Mouse (Mus musculus) forebrain, embryonic 12.5 days (tissue): ENCODE results near the gene Myl12a. TPM values are rescaled to one million over a fixed set of nuclear protein-coding genes. Genes with fewer than 3 reads are reported as not detected.
A peak's percentile ranks its signal among the peaks of the same experiment; 100 is the strongest.

Source experiments
- ATAC-seq: fragments of 200-750 bp; cut with Nextera tagmentation; 2 replicates; pipeline ENCODE4 v1.8.0; 2017; ENCODE audit warnings: moderate TSS enrichment; ENCODE audit not compliant: low FRiP score
- H3K27ac ChIP-seq: fragments of 300-500 bp; sonication (generic); 2 replicates; pipeline ENCODE4 v1.5.1; 2016; ENCODE audit warnings: mild to moderate bottlenecking
- H3K27me3 ChIP-seq: fragments of 300-500 bp; sonication (generic); 2 replicates; pipeline ENCODE4 v1.6.1; 2016; ENCODE audit warnings: mild to moderate bottlenecking
- H3K36me3 ChIP-seq: fragments of 300-500 bp; sonication (generic); replicated peaks from 2 replicates; pipeline ENCODE4 v1.6.1; 2016; ENCODE audit warnings: mild to moderate bottlenecking
- H3K4me1 ChIP-seq: fragments of 300-500 bp; sonication (generic); 2 replicates; pipeline ENCODE4 v1.6.1; 2016
- H3K4me2 ChIP-seq: fragments of 300-500 bp; sonication (generic); 2 replicates; pipeline ENCODE4 v1.6.1; 2016; ENCODE audit warnings: mild to moderate bottlenecking, moderate library complexity
- H3K4me3 ChIP-seq: fragments of 300-500 bp; sonication (generic); replicated peaks from 2 replicates; pipeline ENCODE4 v1.5.1; 2016; ENCODE audit warnings: mild to moderate bottlenecking
- H3K9ac ChIP-seq: fragments of 300-500 bp; sonication (generic); 2 replicates; pipeline ENCODE4 v1.6.1; 2016; ENCODE audit warnings: mild to moderate bottlenecking
- H3K9me3 ChIP-seq: fragments of 300-500 bp; sonication (generic); 2 replicates; pipeline ENCODE4 v1.6.1; 2016
- WGBS: fragments of 180-500 bp; shearing (Covaris S2); methylation state at CpG from one replicate; pipeline ENCODE4 v1.1.7; 2016; 5-methylcytosine and 5-hydroxymethylcytosine counted together
- polyA plus RNA-seq: library from polyadenylated mRNA; unstranded; fragments of >200 nt; fragmentation: Nextera tagmentation; extraction: Ambion mirVana; gene quantifications from 2 replicates; pipeline ENCODE4 v1.2.1, GENCODE M21; 2016

Myl12a gene
- polyA plus RNA-seq, 1 experiment from 2014 or later = 294 TPM

GRCm38 (mm10) chr17:70995551-70995950 lies 7.1 kb downstream of the Myl12a start:
- peaks cover 33% of the 10 kb centered on the region for H3K36me3 ChIP-seq
- H3K4me1 ChIP-seq = peaks cover 20% of the 10 kb centered on the region
- ATAC-seq = no peak
- no peak overlapping the region for H3K27ac ChIP-seq
- H3K4me2 ChIP-seq = no peak overlapping the region
- no peak overlapping the region for H3K9ac ChIP-seq
- 93% methylated on average over 6 of the region's 6 CpGs for WGBS
- no peak overlapping the region for H3K4me3 ChIP-seq
- H3K27me3 ChIP-seq = no peaks in the 10 kb centered on the region
- no peaks in the 10 kb centered on the region for H3K9me3 ChIP-seq

GRCm38 (mm10) chr17:70994671-70995070 lies 8.0 kb downstream of the Myl12a start:
- Histone ChIP-seq H3K27ac (no peak overlapping the region), H3K9ac (no peak overlapping the region), H3K27me3 (no peaks in the 10 kb centered on the region), H3K4me1 (peaks cover 15% of the 10 kb centered on the region), H3K4me3 (no peak overlapping the region), H3K36me3 (peaks cover 33% of the 10 kb centered on the region), H3K4me2 (no peak overlapping the region), H3K9me3 (no peaks in the 10 kb centered on the region)
- no peak for ATAC-seq
- 82% methylated on average over 6 of the region's 6 CpGs for WGBS

GRCm38 (mm10) chr17:70993385-70993807 lies 9.3 kb downstream of the Myl12a start:
- Histone ChIP-seq H3K36me3 (peaks cover 33% of the 10 kb centered on the region), H3K4me3 (no peak overlapping the region), H3K27ac (no peak overlapping the region; the same call in 1 of the 2 replicates), H3K4me2 (no peak overlapping the region), H3K4me1 (peaks cover 27% of the 10 kb centered on the region), H3K9ac (no peak overlapping the region), H3K9me3 (no peaks in the 10 kb centered on the region), H3K27me3 (no peaks in the 10 kb centered on the region)
- no peak for ATAC-seq
- 29% methylated on average over 3 of the region's 3 CpGs for WGBS

GRCm38 (mm10) chr17:70992662-70993061 lies 10.0 kb downstream of the Myl12a start:
- WGBS = 76% methylated on average over 9 of the region's 9 CpGs
- H3K4me3 ChIP-seq = no peak overlapping the region
- ATAC-seq = no peak
- no peaks in the 10 kb centered on the region for H3K9me3 ChIP-seq
- no peak overlapping the region for H3K4me2 ChIP-seq
- no peak overlapping the region for H3K27ac ChIP-seq
- H3K27me3 ChIP-seq = no peaks in the 10 kb centered on the region
- H3K9ac ChIP-seq = no peak overlapping the region
- H3K4me1 ChIP-seq = peaks cover 33% of the 10 kb centered on the region
- peaks cover 33% of the 10 kb centered on the region for H3K36me3 ChIP-seq

- H3K9ac ChIP-seq = no peak overlapping the region
- H3K27me3 ChIP-seq = no peaks in the 10 kb centered on the region
- no peak overlapping the region for H3K4me2 ChIP-seq
- no peaks in the 10 kb centered on the region for H3K9me3 ChIP-seq
- no peak for ATAC-seq
- peaks cover 33% of the 10 kb centered on the region for H3K36me3 ChIP-seq
- peaks cover 33% of the 10 kb centered on the region for H3K4me1 ChIP-seq
- 0 out of 2 replicates have a peak overlapping the region, but pooled peaks have one; percentile 13 for H3K27ac ChIP-seq
- H3K4me3 ChIP-seq = no peak overlapping the region
- 85% methylated on average over 16 of the region's 16 CpGs for WGBS
These were observed 10.7 kb downstream of the Myl12a start for GRCm38 (mm10) chr17:70991706-70992625.

GRCm38 (mm10) chr17:70990403-70991303 lies 12.0 kb downstream of the Myl12a start:
- H3K27ac ChIP-seq = peak overlapping the region; percentile 95
- no peaks in the 10 kb centered on the region for H3K9me3 ChIP-seq
- H3K36me3 ChIP-seq = peaks cover 27% of the 10 kb centered on the region
- H3K4me2 ChIP-seq = peak overlapping the region; percentile 73
- peaks cover 33% of the 10 kb centered on the region for H3K4me1 ChIP-seq
- peak overlapping the region; percentile 74 for H3K4me3 ChIP-seq
- no peaks in the 10 kb centered on the region for H3K27me3 ChIP-seq
- WGBS = under 1% methylated on average over 68 of the region's 70 CpGs
- H3K9ac ChIP-seq = peak overlapping the region; percentile 82
- peak; percentile 92 for ATAC-seq

- peaks cover 26% of the 10 kb centered on the region for H3K36me3 ChIP-seq
- H3K4me1 ChIP-seq = peaks cover 33% of the 10 kb centered on the region
- peak overlapping the region; percentile 74 for H3K4me3 ChIP-seq
- H3K27ac ChIP-seq = peak overlapping the region; percentile 95
- H3K9ac ChIP-seq = peak overlapping the region; percentile 82
- ATAC-seq = peak; percentile 66
- H3K9me3 ChIP-seq = no peaks in the 10 kb centered on the region
- H3K4me2 ChIP-seq = peak overlapping the region; percentile 73
- H3K27me3 ChIP-seq = no peaks in the 10 kb centered on the region
- under 1% methylated on average over 24 of the region's 24 CpGs for WGBS
These were observed 12.7 kb downstream of the Myl12a start for GRCm38 (mm10) chr17:70989991-70990390.

GRCm38 (mm10) chr17:70989430-70989829 lies 13.2 kb downstream of the Myl12a start:
- Histone ChIP-seq H3K4me3 (peak overlapping the region; percentile 74), H3K9me3 (no peaks in the 10 kb centered on the region), H3K4me2 (peak overlapping the region; percentile 73), H3K36me3 (peaks cover 21% of the 10 kb centered on the region), H3K9ac (peak overlapping the region; percentile 82), H3K27me3 (no peaks in the 10 kb centered on the region), H3K27ac (peak overlapping the region; percentile 95; the same call in 1 of the 2 replicates), H3K4me1 (peaks cover 33% of the 10 kb centered on the region)
- 50% methylated on average over 8 of the region's 8 CpGs for WGBS
- ATAC-seq = no peak

- Histone ChIP-seq H3K4me1 (peaks cover 27% of the 10 kb centered on the region), H3K9ac (no peak overlapping the region), H3K27ac (no peak overlapping the region), H3K4me3 (no peak overlapping the region), H3K9me3 (no peaks in the 10 kb centered on the region), H3K4me2 (no peak overlapping the region), H3K36me3 (peaks cover 14% of the 10 kb centered on the region), H3K27me3 (no peaks in the 10 kb centered on the region)
- 92% methylated on average over 12 of the region's 12 CpGs for WGBS
- no peak for ATAC-seq
These were observed 14.3 kb downstream of the Myl12a start for GRCm38 (mm10) chr17:70988337-70988767.

DNA sequence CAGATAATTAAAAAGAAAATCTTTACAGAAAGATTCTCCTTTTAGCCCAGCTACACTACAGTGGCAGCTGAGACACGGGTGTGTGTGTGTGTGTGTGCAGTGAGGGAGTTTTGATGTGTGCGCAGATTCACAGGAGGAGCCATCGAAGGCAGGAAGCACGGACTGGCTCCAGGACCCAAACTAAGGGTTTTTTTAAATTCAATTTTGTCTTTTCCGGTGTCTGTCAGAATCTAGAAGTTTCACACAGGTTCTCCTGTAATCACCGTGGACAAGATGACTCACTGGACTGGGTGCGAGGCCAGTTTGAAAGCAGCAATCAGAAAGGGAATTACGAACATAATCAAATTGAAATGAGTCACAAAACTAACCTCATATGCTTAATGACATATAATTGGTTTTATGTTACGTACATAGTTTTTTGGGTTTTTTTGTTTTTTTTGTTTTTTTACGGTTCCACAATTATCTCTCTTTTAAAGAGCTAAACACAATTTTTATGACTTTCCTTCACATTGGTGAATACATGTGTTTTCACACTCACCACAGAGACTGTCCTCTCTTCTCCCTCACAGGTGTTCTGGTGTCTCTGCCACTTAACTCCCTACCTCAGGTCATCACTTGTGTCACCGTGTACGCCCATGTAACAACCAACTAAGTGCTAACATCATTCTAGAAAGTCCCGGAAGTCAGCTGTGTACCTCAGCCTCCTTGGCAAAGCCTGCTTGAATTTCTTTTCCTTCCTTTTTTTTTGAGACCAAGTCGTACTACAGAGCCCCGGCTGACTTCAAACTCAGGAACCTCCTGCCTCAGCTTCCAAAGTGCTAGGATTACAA lies 15.6 kb downstream of the Myl12a start:
- no peaks in the 10 kb centered on the region for H3K9me3 ChIP-seq
- H3K4me1 ChIP-seq = peaks cover 26% of the 10 kb centered on the region
- no peak overlapping the region for H3K9ac ChIP-seq
- peaks cover 14% of the 10 kb centered on the region for H3K36me3 ChIP-seq
- H3K4me2 ChIP-seq = no peak overlapping the region
- WGBS = 92% methylated on average over 15 of the region's 15 CpGs
- no peak for ATAC-seq
- H3K27ac ChIP-seq = no peak overlapping the region
- no peaks in the 10 kb centered on the region for H3K27me3 ChIP-seq
- no peak overlapping the region for H3K4me3 ChIP-seq

DNA sequence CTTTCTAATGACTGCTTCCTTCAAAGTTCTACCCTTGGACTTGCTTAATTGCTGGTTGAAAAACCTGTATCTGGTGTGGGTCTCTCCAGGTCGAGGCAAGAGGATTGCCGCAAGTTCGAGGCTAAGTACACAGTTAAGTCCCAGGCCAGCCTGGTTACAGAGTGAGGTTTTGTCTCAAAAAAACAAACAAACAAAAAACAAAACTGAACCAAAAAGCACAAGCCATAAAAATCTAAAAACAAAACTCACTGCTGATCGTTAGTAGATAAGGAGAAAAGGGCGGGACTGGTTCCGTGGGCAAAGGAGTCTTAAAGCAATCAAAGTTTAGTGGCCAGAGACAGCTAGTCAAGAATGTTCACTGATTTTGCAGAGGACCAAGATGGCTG lies 16.3 kb downstream of the Myl12a start:
- H3K36me3 ChIP-seq = peaks cover 21% of the 10 kb centered on the region
- H3K9me3 ChIP-seq = no peaks in the 10 kb centered on the region
- H3K9ac ChIP-seq = no peak overlapping the region
- H3K4me3 ChIP-seq = no peak overlapping the region
- no peaks in the 10 kb centered on the region for H3K27me3 ChIP-seq
- H3K4me1 ChIP-seq = peaks cover 26% of the 10 kb centered on the region
- no peak overlapping the region for H3K27ac ChIP-seq
- no peak for ATAC-seq
- WGBS = 95% methylated on average over 6 of the region's 6 CpGs
- H3K4me2 ChIP-seq = no peak overlapping the region
